Mouse (Mus musculus) left cerebral cortex, adult 2 months (tissue): ENCODE measurements around the gene Sarnp. TPM values are rescaled to one million over a fixed set of nuclear protein-coding genes. Genes with fewer than 3 reads are reported as not detected.

Experiments
- DNase-seq, 2 experiments: peaks; one replicate each; pipeline ENCODE4 v3.0.0; 2021 to 2022; ENCODE audit warnings: low spot score in 2 of 2, mixed read lengths in 1 of 2; ENCODE audit errors: extremely low spot score in 1 of 2
- H3K27ac ChIP-seq: fragments of 200-600 bp; 2 replicates; pipeline ENCODE4 v1.8.1; 2022
- H3K4me3 ChIP-seq: fragments of 200-600 bp; 2 replicates; pipeline ENCODE4 v1.8.1; 2022
- CTCF ChIP-seq: fragments of 200-600 bp; IDR thresholded peaks from 2 replicates; pipeline ENCODE4 v1.8.1; 2022; ENCODE audit warnings: antibody characterized with exemption, mild to moderate bottlenecking, moderate library complexity
- intact Hi-C: fragments of 180-260 bp; cut with DNase I; formaldehyde crosslinking; loops from one replicate; pipeline ENCODE4 v1.15.1; 2025
- total RNA-seq, 2 experiments: library from RNA; stranded (reverse); gene quantifications; 2 replicates each; pipeline ENCODE4 v1.2.3; 2021

The Sarnp gene
- total RNA-seq, 2 experiments from 2014 or later = 33.0 to 33.6 TPM

- TF ChIP-seq CTCF = no peak; the same call in 1 of the 2 replicates
- no peak overlapping the region for H3K27ac ChIP-seq
- no peak for DNase-seq
- intact Hi-C loops = no loop called here
- no peak overlapping the region for H3K4me3 ChIP-seq
Measured at GRCm38 (mm10) chr10:128801981-128802495, 15.1 kb upstream of the Sarnp start.

GRCm38 (mm10) chr10:128802956-128803355, 14.2 kb upstream of the Sarnp start:
- no peak for TF ChIP-seq CTCF
- Histone ChIP-seq H3K27ac (no peak overlapping the region), H3K4me3 (peak overlapping the region; percentile 86)
- intact Hi-C loops = no loop called here
- DNase-seq = no peak

GRCm38 (mm10) chr10:128803361-128803760, 13.8 kb upstream of the Sarnp start:
- Histone ChIP-seq H3K4me3 (peak overlapping the region; percentile 86), H3K27ac (peak overlapping the region; percentile 97; the same call in 1 of the 2 replicates)
- no peak for TF ChIP-seq CTCF
- DNase-seq = no peak
- intact Hi-C loops = no loop called here

GRCm38 (mm10) chr10:128803771-128804270, 13.3 kb upstream of the Sarnp start, which contains the start of gene Dnajc14:
Gene Dnajc14, plus strand, starts transcription at chr10:128804062.
- intact Hi-C loops = loop anchor here (1.0 kb wide), 1 partner anchor 56 kb away; no protein-coding TSS in a partner anchor
- Histone ChIP-seq H3K27ac (peak within 1 kb of the TSS; percentile 97), H3K4me3 (peak within 1 kb of the TSS; percentile 86)
- no peak for TF ChIP-seq CTCF
- DNase-seq = peak; percentile 59 to 65

GRCm38 (mm10) chr10:128804271-128805091, 12.7 kb upstream of the Sarnp start, which contains the start of gene Tmem198b:
Gene Tmem198b, minus strand, starts transcription at chr10:128804370.
- intact Hi-C loops = loop anchor here (1.0 kb wide), 1 partner anchor 56 kb away; no protein-coding TSS in a partner anchor
- DNase-seq = peak; percentile 59 to 65
- H3K27ac ChIP-seq = peak within 1 kb of the TSS; percentile 97
- peak within 1 kb of the TSS; percentile 86 for H3K4me3 ChIP-seq
- TF ChIP-seq CTCF = no peak

- intact Hi-C loops = no loop called here
- TF ChIP-seq CTCF = peak; percentile 15
- peak; percentile 91 to 94 for DNase-seq
- Histone ChIP-seq H3K4me3 (peak overlapping the region; percentile 86), H3K27ac (peak overlapping the region; percentile 97)
Measured at GRCm38 (mm10) chr10:128805092-128806000, 11.8 kb upstream of the Sarnp start.

- intact Hi-C loops = no loop called here
- H3K27ac ChIP-seq = no peak overlapping the region; the same call in 1 of the 2 replicates
- peak overlapping the region; percentile 86 for H3K4me3 ChIP-seq
- no peak for TF ChIP-seq CTCF
- DNase-seq = no peak
Measured at GRCm38 (mm10) chr10:128806086-128806485, 11.0 kb upstream of the Sarnp start.

- no peak for TF ChIP-seq CTCF
- intact Hi-C loops = no loop called here
Measured at GRCm38 (mm10) chr10:128807018-128807417, 10.1 kb upstream of the Sarnp start.

GRCm38 (mm10) chr10:128820217-128820616, 3.1 kb downstream of the Sarnp start:
- Histone ChIP-seq H3K27ac (no peak overlapping the region), H3K4me3 (no peak overlapping the region)
- DNase-seq = no peak
- no peak for TF ChIP-seq CTCF
- intact Hi-C loops = no loop called here

More at GRCm38 (mm10) chr10:128807018-128807417, 10.1 kb upstream of the Sarnp start:
- no peak for DNase-seq
- no peak overlapping the region for H3K27ac ChIP-seq
- peak overlapping the region; percentile 18 for H3K4me3 ChIP-seq

- peak within 1 kb of the TSS; percentile 88 for H3K4me3 ChIP-seq
- TF ChIP-seq CTCF = no peak
- DNase-seq = peak; percentile 99
- intact Hi-C loops = no loop called here
- peak within 1 kb of the TSS; percentile 85 for H3K27ac ChIP-seq
Measured at GRCm38 (mm10) chr10:128821358-128822056, 4.4 kb downstream of the Sarnp start, which contains the start of gene Ormdl2. Gene Ormdl2, minus strand, starts transcription at chr10:128821645.
